ENCODE assay signal across 7 mouse cellular contexts in the genomic region with DNA sequence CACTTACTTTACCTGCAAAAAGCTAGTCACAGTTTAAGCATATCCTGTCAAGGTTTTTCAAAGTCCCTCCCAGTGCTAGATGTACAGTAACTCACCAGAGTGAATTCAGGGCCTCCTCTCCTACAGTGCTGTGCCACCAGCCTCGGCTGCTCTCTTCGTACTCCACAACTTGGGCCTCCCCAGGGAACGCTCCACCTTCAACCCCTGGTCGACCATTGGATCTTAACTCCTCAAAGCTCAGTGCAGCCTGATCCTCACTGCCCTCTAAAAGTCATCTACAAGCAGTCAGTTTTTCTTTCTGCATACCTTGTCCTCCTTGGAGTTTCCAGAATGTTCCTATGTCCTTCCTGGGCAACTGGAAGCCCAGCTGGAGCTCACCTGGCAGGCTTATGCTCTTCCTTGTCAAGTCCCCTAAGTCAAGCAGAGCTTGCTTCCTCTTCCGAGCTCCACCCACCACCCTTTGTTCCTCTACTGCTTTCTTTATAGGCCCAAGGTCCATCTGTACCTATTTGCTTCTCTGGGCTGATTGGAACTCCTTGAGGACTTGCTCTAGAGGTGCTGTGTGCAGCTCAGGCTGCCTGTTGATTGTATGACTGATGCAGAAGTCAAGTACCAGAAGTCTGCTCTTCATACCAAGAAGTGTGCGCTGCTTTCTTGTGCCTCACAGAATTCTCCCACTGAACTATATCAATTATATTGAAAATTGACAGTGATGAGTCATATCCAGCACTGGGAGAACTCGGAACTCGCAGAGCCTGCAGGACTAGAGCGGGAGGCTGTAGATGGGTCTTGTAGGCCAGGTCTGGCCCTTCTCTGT.
DNase-seq lines count a peak whose midpoint lies in the region; ATAC-seq and TF ChIP-seq lines count a peak whose summit lies in the region.

No protein-coding gene starts in this region.

- peak overlapping the region; percentile 59 for H3ac ChIP-seq in myocyte (ENCODE audit: control insufficient read depth, insufficient read length)

- peak overlapping the region; percentile 97 for H3K9ac ChIP-seq in ES-Bruce4 (ENCODE audit: low read depth, poor library complexity, severe bottlenecking)
- H3K9ac ChIP-seq in hindbrain, embryonic 11.5 days (ENCODE audit: low read depth, low read length): peak overlapping the region; percentile 85
- H3K9ac ChIP-seq in limb, embryonic 14.5 days (ENCODE audit: low read depth, low read length, severe bottlenecking): peak overlapping the region; percentile 95

- H3K79me2 ChIP-seq in myocyte (ENCODE audit: control insufficient read depth, insufficient read depth): peaks cover 22% of the 10 kb centered on the region

- TF ChIP-seq EP300 in ES-Bruce4 (IDR thresholded peaks at IDR 0.05; ENCODE audit: insufficient read depth, low read depth, low read length): no peak

- no peak for TF ChIP-seq POLR2A in ES-Bruce4 (IDR thresholded peaks at IDR 0.05; ENCODE audit: insufficient read depth, low read length)
- TF ChIP-seq POLR2A in bone marrow macrophage, adult 2 months (IDR thresholded peaks at IDR 0.05; ENCODE audit: borderline replicate concordance, low read depth, low read length): no peak
- TF ChIP-seq POLR2A in limb, embryonic 14.5 days (IDR thresholded peaks at IDR 0.05; ENCODE audit: borderline replicate concordance, extremely low read depth, insufficient read depth, insufficient read length): no peak
- TF ChIP-seq POLR2A in myocyte (IDR thresholded peaks at IDR 0.05; ENCODE audit: insufficient read length, low read depth): no peak

- H3K9me3 ChIP-seq in ES-Bruce4 (replicated peaks; ENCODE audit: control insufficient read depth, insufficient read depth, low read length, poor library complexity, severe bottlenecking): no peaks in the 10 kb centered on the region
- H3K9me3 ChIP-seq in hindbrain, embryonic 11.5 days (ENCODE audit: control insufficient read depth, low read length): no peaks in the 10 kb centered on the region
- no peaks in the 10 kb centered on the region for H3K9me3 ChIP-seq in limb, embryonic 14.5 days (ENCODE audit: control insufficient read depth, low read length)

- intact Hi-C loops in left cerebral cortex, postnatal 36 days (cut with DNase I): no loop called here

- no peak for TF ChIP-seq CTCF in ES-Bruce4 (IDR thresholded peaks at IDR 0.05; ENCODE audit: low read depth, low read length)
- TF ChIP-seq CTCF in bone marrow macrophage, adult 2 months (IDR thresholded peaks at IDR 0.05; ENCODE audit: low read depth, low read length): no peak

- peak; percentile 25 for DNase-seq in hindbrain, embryonic 11.5 days (ENCODE audit: low spot score)
- DNase-seq in limb, embryonic 14.5 days (ENCODE audit: low spot score): no peak
- no peak for DNase-seq in cerebellum, postnatal 4 days (ENCODE audit: low spot score in 2 of 2)
- no peak for DNase-seq in left cerebral cortex, postnatal 36 days (ENCODE audit: low spot score in 2 of 2)

- ATAC-seq in hindbrain, embryonic 11.5 days (ENCODE audit: low FRiP score): no peak
- no peak for ATAC-seq in limb, embryonic 14.5 days (ENCODE audit: low FRiP score, low read depth)

- peaks cover 2% of the 10 kb centered on the region; the same call in 1 of the 2 replicates for H3K36me3 ChIP-seq in ES-Bruce4 (ENCODE audit: control insufficient read depth, insufficient read depth, low read length, poor library complexity, severe bottlenecking)
- H3K36me3 ChIP-seq in hindbrain, embryonic 11.5 days (ENCODE audit: control insufficient read depth, insufficient read depth, low read length): no peaks in the 10 kb centered on the region
- H3K36me3 ChIP-seq in limb, embryonic 14.5 days (ENCODE audit: control insufficient read depth, insufficient read depth, low read length): peaks cover 12% of the 10 kb centered on the region
- no peaks in the 10 kb centered on the region for H3K36me3 ChIP-seq in myocyte (ENCODE audit: control insufficient read depth, insufficient read depth)

- 34% methylated on average over 9 of the region's 9 CpGs for WGBS in hindbrain, embryonic 11.5 days
- WGBS in limb, embryonic 14.5 days: 35% methylated on average over 9 of the region's 9 CpGs

- H3K27ac ChIP-seq in ES-Bruce4 (ENCODE audit: insufficient read depth, low read length): no peak overlapping the region
- peak overlapping the region; percentile 94 for H3K27ac ChIP-seq in bone marrow macrophage, adult 2 months (ENCODE audit: insufficient read depth, low read depth, low read length)
- peak overlapping the region; percentile 87 for H3K27ac ChIP-seq in hindbrain, embryonic 11.5 days (ENCODE audit: low read depth, low read length)
- H3K27ac ChIP-seq in limb, embryonic 14.5 days (replicated peaks; ENCODE audit: low read depth, low read length): peak overlapping the region; percentile 90

- H3K4me3 ChIP-seq in ES-Bruce4 (ENCODE audit: low read depth, low read length): peak overlapping the region; percentile 95
- H3K4me3 ChIP-seq in bone marrow macrophage, adult 2 months (ENCODE audit: insufficient read depth, low read length): peak overlapping the region; percentile 75
- H3K4me3 ChIP-seq in hindbrain, embryonic 11.5 days (ENCODE audit: low read depth, low read length): peak overlapping the region; percentile 72
- H3K4me3 ChIP-seq in limb, embryonic 14.5 days (replicated peaks; ENCODE audit: low read length): peak overlapping the region; percentile 92
- H3K4me3 ChIP-seq in myocyte: peak overlapping the region; percentile 30

- H3K4me2 ChIP-seq in hindbrain, embryonic 11.5 days (replicated peaks; ENCODE audit: low read depth, low read length): peak overlapping the region; percentile 90
- H3K4me2 ChIP-seq in limb, embryonic 14.5 days (replicated peaks; ENCODE audit: low read depth, low read length, severe bottlenecking): peak overlapping the region; percentile 77
- peak overlapping the region; percentile 67 for H3K4me2 ChIP-seq in myocyte (ENCODE audit: low read depth)

- H3K4me1 ChIP-seq in ES-Bruce4 (ENCODE audit: control insufficient read depth, insufficient read depth, low read length): peaks cover 5% of the 10 kb centered on the region
- H3K4me1 ChIP-seq in bone marrow macrophage, adult 2 months (ENCODE audit: control insufficient read depth, insufficient read depth, low read length): peaks cover 44% of the 10 kb centered on the region
- peaks cover 2% of the 10 kb centered on the region for H3K4me1 ChIP-seq in hindbrain, embryonic 11.5 days (replicated peaks; ENCODE audit: control insufficient read depth, insufficient read depth, low read length)
- H3K4me1 ChIP-seq in limb, embryonic 14.5 days (ENCODE audit: control insufficient read depth, insufficient read depth, low read length): peaks cover 20% of the 10 kb centered on the region

- no peaks in the 10 kb centered on the region for H3K27me3 ChIP-seq in ES-Bruce4 (ENCODE audit: control insufficient read depth, insufficient read depth, low read length, poor library complexity, severe bottlenecking)
- no peaks in the 10 kb centered on the region for H3K27me3 ChIP-seq in hindbrain, embryonic 11.5 days (ENCODE audit: control insufficient read depth, insufficient read depth, low read length)
- no peaks in the 10 kb centered on the region for H3K27me3 ChIP-seq in limb, embryonic 14.5 days (ENCODE audit: control insufficient read depth, insufficient read depth, low read length)
- H3K27me3 ChIP-seq in myocyte (ENCODE audit: control insufficient read depth, insufficient read depth, insufficient read length): no peaks in the 10 kb centered on the region

TF ChIP-seq in myocyte, 11 proteins besides CTCF, POLR2A, EP300 and RAD21:
- TF ChIP-seq MAX (IDR thresholded peaks at IDR 0.05; ENCODE audit: low read depth) (no peak), CEBPB (IDR thresholded peaks at IDR 0.05; ENCODE audit: insufficient read depth, poor library complexity, severe bottlenecking) (no peak), POLR2AphosphoS2 (IDR thresholded peaks at IDR 0.05; ENCODE audit: insufficient read length, low read depth) (no peak), TCF3 (IDR thresholded peaks at IDR 0.05; ENCODE audit: insufficient read length, low read depth) (no peak), TCF12 (IDR thresholded peaks at IDR 0.05; ENCODE audit: insufficient read depth, poor library complexity, severe bottlenecking) (no peak), REST (IDR thresholded peaks at IDR 0.05; ENCODE audit: insufficient read depth, insufficient read length) (no peak), MYOG (IDR thresholded peaks at IDR 0.05; ENCODE audit: control insufficient read depth in 1 of 3, insufficient read depth in 1 of 3, insufficient read length in 2 of 3, low read depth in 2 of 3) (no peak), MYOD1 (IDR thresholded peaks at IDR 0.05; ENCODE audit: control insufficient read depth in 1 of 3, insufficient read length in 2 of 3, low read depth in 2 of 3) (no peak), SRF (IDR thresholded peaks at IDR 0.05; ENCODE audit: control insufficient read depth, insufficient read length, low read depth) (no peak), E2F4 (IDR thresholded peaks at IDR 0.05; ENCODE audit: insufficient read depth) (no peak), USF1 (IDR thresholded peaks at IDR 0.05; ENCODE audit: low read depth) (no peak)

Comparison
In these comparisons a context has a peak if more than half of its experiments do, and no peak if none do; other contexts are left out.
1. H3K4me3 ChIP-seq: peak in every context shown above with its lines; median percentile 95 in ES-Bruce4; 92 in limb, embryonic 14.5 days; 75 in bone marrow macrophage, adult 2 months; 72 in hindbrain, embryonic 11.5 days; 30 in myocyte.